ENCODE assay signal across 23 mouse cellular contexts in genomic region chr4:103387292-103387691, GRCm38 (mm10).
A peak's percentile ranks its signal among the peaks of the same experiment; 100 is the strongest.
DNase-seq lines count a peak whose midpoint lies in the region; ATAC-seq and TF ChIP-seq lines count a peak whose summit lies in the region.
"Had no signal": no experiment of that assay in that cellular context is flagged by ENCODE, and none has a peak within 500 bp of the region (broad histone marks: within the 10 kb centered on the region; RNA-seq: fewer than 3 reads in every experiment).

No protein-coding gene starts in this region.

- no peak overlapping the region for H3K4me3 ChIP-seq in forebrain, embryonic 15.5 days
- no peak overlapping the region for H3K4me3 ChIP-seq in forebrain, embryonic 10.5 days
- H3K4me3 ChIP-seq in liver, embryonic 13.5 days (replicated peaks): no peak overlapping the region
- no peak overlapping the region for H3K4me3 ChIP-seq in liver, postnatal 0 days (ENCODE audit: low read depth, low read length)
- H3K4me3 ChIP-seq: embryonic facial prominence, embryonic 12.5 days; layer of hippocampus, adult 2 months; left cerebral cortex, adult 2 months; limb, embryonic 12.5 days; myocyte; neural tube, embryonic 13.5 days had no signal

- no peak for TF ChIP-seq CTCF in liver, postnatal 0 days (IDR thresholded peaks at IDR 0.05; ENCODE audit: low read depth)

- no peaks in the 10 kb centered on the region for H3K27me3 ChIP-seq in forebrain, embryonic 15.5 days
- no peaks in the 10 kb centered on the region for H3K27me3 ChIP-seq in forebrain, embryonic 10.5 days (ENCODE audit: poor library complexity, severe bottlenecking)
- H3K27me3 ChIP-seq in liver, embryonic 13.5 days: no peaks in the 10 kb centered on the region
- H3K27me3 ChIP-seq in liver, postnatal 0 days (ENCODE audit: insufficient read depth, low read length): no peaks in the 10 kb centered on the region
- H3K27me3 ChIP-seq: embryonic facial prominence, embryonic 12.5 days; limb, embryonic 12.5 days; neural tube, embryonic 13.5 days had no signal

- WGBS in forebrain, embryonic 15.5 days: 29% methylated on average over 3 of the region's 3 CpGs
- 77% methylated on average over 3 of the region's 3 CpGs for WGBS in forebrain, embryonic 10.5 days
- 61% methylated on average over 3 of the region's 3 CpGs for WGBS in liver, embryonic 13.5 days (ENCODE audit: insufficient replicate concordance)
- 70% methylated on average over 3 of the region's 3 CpGs for WGBS in liver, postnatal 0 days (ENCODE audit: insufficient replicate concordance)

- TF ChIP-seq EP300 in liver, postnatal 0 days (IDR thresholded peaks at IDR 0.05; ENCODE audit: low read depth): no peak

- ATAC-seq in forebrain, embryonic 15.5 days (replicated peaks): peak; percentile 67; the same call in 1 of the 2 replicates
- no peak for ATAC-seq in liver, embryonic 13.5 days (ENCODE audit: low read depth)
- no peak for ATAC-seq in liver, postnatal 0 days
- ATAC-seq in common myeloid progenitor, adult 5-6 weeks (replicated peaks; ENCODE audit: low read depth, poor library complexity, severe bottlenecking): 0 out of 2 replicates have a peak, but pooled peaks have one; percentile 8
- ATAC-seq: CD4-positive, CD25-positive, alpha-beta regulatory T cell, adult 4 months had no signal

- no peaks in the 10 kb centered on the region for H3K9me3 ChIP-seq in forebrain, embryonic 15.5 days
- no peaks in the 10 kb centered on the region for H3K9me3 ChIP-seq in forebrain, embryonic 10.5 days
- no peaks in the 10 kb centered on the region for H3K9me3 ChIP-seq in liver, embryonic 13.5 days (replicated peaks)
- H3K9me3 ChIP-seq in liver, postnatal 0 days (ENCODE audit: low read length): no peaks in the 10 kb centered on the region; the same call in 1 of the 2 replicates
- H3K9me3 ChIP-seq: embryonic facial prominence, embryonic 12.5 days; limb, embryonic 12.5 days; neural tube, embryonic 13.5 days had no signal

- H3K36me3 ChIP-seq in forebrain, embryonic 15.5 days: no peaks in the 10 kb centered on the region
- H3K36me3 ChIP-seq in forebrain, embryonic 10.5 days (replicated peaks): no peaks in the 10 kb centered on the region
- no peaks in the 10 kb centered on the region for H3K36me3 ChIP-seq in liver, embryonic 13.5 days
- no peaks in the 10 kb centered on the region for H3K36me3 ChIP-seq in liver, postnatal 0 days (replicated peaks; ENCODE audit: insufficient read depth, low read length)
- H3K36me3 ChIP-seq: embryonic facial prominence, embryonic 12.5 days; limb, embryonic 12.5 days; neural tube, embryonic 13.5 days had no signal

- no peak overlapping the region for H3K27ac ChIP-seq in forebrain, embryonic 15.5 days (replicated peaks)
- H3K27ac ChIP-seq in forebrain, embryonic 10.5 days: no peak overlapping the region
- peak overlapping the region; percentile 11; the same call in 1 of the 2 replicates for H3K27ac ChIP-seq in liver, embryonic 13.5 days
- no peak overlapping the region for H3K27ac ChIP-seq in liver, postnatal 0 days (ENCODE audit: low read depth)
- H3K27ac ChIP-seq: embryonic facial prominence, embryonic 12.5 days; layer of hippocampus, adult 2 months; left cerebral cortex, adult 2 months; limb, embryonic 12.5 days; macrophage; neural tube, embryonic 13.5 days had no signal

- peaks cover 10% of the 10 kb centered on the region for H3K4me1 ChIP-seq in forebrain, embryonic 15.5 days
- peaks cover 24% of the 10 kb centered on the region for H3K4me1 ChIP-seq in forebrain, embryonic 10.5 days
- no peaks in the 10 kb centered on the region for H3K4me1 ChIP-seq in liver, embryonic 13.5 days (replicated peaks)
- H3K4me1 ChIP-seq in liver, postnatal 0 days (ENCODE audit: insufficient read depth): no peaks in the 10 kb centered on the region
- H3K4me1 ChIP-seq: embryonic facial prominence, embryonic 12.5 days had no signal

- no peak overlapping the region; the same call in 1 of the 2 replicates for H3K9ac ChIP-seq in forebrain, embryonic 15.5 days (replicated peaks)
- no peak overlapping the region for H3K9ac ChIP-seq in liver, embryonic 13.5 days
- H3K9ac ChIP-seq in liver, postnatal 0 days (replicated peaks): no peak overlapping the region
- H3K9ac ChIP-seq: embryonic facial prominence, embryonic 12.5 days; limb, embryonic 12.5 days; neural tube, embryonic 13.5 days had no signal

- no peak for DNase-seq in forebrain, embryonic 10.5 days (ENCODE audit: extremely low spot score, low spot score)
- DNase-seq in liver, embryonic 13.5 days: no peak
- DNase-seq in liver, postnatal 0 days: no peak
- DNase-seq in adipocyte (ENCODE audit: low spot score): peak; percentile 49
- DNase-seq in cerebellum, postnatal 4 days (ENCODE audit: low spot score in 2 of 2): no peak
- DNase-seq: adrenal gland, postnatal 25 days; cerebellum, adult 18-20 months; cerebellum, postnatal 10 days; heart, postnatal 14 days; kidney, adult 18-20 months; kidney, postnatal 36 days; lung, postnatal 10 days; thymus, postnatal 14 days had no signal

- H3K4me2 ChIP-seq in forebrain, embryonic 15.5 days (replicated peaks): no peak overlapping the region
- no peak overlapping the region for H3K4me2 ChIP-seq in liver, embryonic 13.5 days
- no peak overlapping the region for H3K4me2 ChIP-seq in liver, postnatal 0 days (ENCODE audit: low read depth, low read length)
- H3K4me2 ChIP-seq: embryonic facial prominence, embryonic 12.5 days; limb, embryonic 12.5 days; neural tube, embryonic 13.5 days had no signal

Comparison
In these comparisons a context has a peak if more than half of its experiments do, and no peak if none do; other contexts are left out.
1. ATAC-seq: peak in forebrain, embryonic 15.5 days (single experiment) and common myeloid progenitor, adult 5-6 weeks (single experiment); none in liver, embryonic 13.5 days (single experiment) and liver, postnatal 0 days (single experiment).